Mouse (Mus musculus): ENCODE data around the gene Slc43a3. TPM values are rescaled to one million over a fixed set of nuclear protein-coding genes. Genes with fewer than 3 reads are reported as not detected.

Slc43a3 gene
- polyA plus RNA-seq, 2 experiments, result 32.1 to 73.2 TPM

DNA sequence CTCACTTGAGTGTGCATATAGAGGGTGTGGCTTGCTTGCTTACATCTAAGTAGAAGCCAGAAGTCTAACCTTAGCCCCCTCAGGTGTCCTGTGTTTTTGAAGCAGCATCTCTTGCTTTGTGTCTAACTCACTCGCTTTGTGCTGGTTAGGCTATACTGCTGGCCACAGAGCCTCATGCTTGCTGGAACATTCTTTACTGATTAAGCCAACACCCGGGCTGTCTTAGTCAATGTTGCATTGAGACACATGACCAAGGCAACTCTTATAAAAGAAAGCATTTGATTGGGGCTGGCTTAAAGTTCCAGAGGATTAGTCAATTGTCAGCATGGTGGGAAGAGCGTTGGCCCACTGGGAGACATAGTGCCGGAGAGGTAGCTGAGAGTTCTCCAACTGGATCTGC, 5.4 kb downstream of the Slc43a3 start:
- no peaks in the 10 kb centered on the region for H3K9me3 ChIP-seq (ENCODE audit: control insufficient read depth, low read length)
- 90% methylated on average over 4 of the region's 4 CpGs for WGBS
- H3K4me2 ChIP-seq (replicated peaks; ENCODE audit: low read depth, low read length, severe bottlenecking), result no peak overlapping the region
- DNase-seq (ENCODE audit: low spot score) (no peak), ATAC-seq (ENCODE audit: low FRiP score, low read depth) (no peak)
- H3K36me3 ChIP-seq (ENCODE audit: control insufficient read depth, insufficient read depth, low read length), result peaks cover 28% of the 10 kb centered on the region
- no peak overlapping the region for H3K9ac ChIP-seq (ENCODE audit: low read depth, low read length, severe bottlenecking)
- no peaks in the 10 kb centered on the region for H3K27me3 ChIP-seq (ENCODE audit: control insufficient read depth, insufficient read depth, low read length)
- no peak overlapping the region for H3K4me3 ChIP-seq (replicated peaks; ENCODE audit: low read length)
- no peak overlapping the region for H3K27ac ChIP-seq (replicated peaks; ENCODE audit: low read depth, low read length)
- TF ChIP-seq POLR2A (IDR thresholded peaks at IDR 0.05; ENCODE audit: borderline replicate concordance, extremely low read depth, insufficient read depth, insufficient read length), result no peak
- H3K4me1 ChIP-seq (ENCODE audit: control insufficient read depth, insufficient read depth, low read length), result peaks cover 7% of the 10 kb centered on the region

DNA sequence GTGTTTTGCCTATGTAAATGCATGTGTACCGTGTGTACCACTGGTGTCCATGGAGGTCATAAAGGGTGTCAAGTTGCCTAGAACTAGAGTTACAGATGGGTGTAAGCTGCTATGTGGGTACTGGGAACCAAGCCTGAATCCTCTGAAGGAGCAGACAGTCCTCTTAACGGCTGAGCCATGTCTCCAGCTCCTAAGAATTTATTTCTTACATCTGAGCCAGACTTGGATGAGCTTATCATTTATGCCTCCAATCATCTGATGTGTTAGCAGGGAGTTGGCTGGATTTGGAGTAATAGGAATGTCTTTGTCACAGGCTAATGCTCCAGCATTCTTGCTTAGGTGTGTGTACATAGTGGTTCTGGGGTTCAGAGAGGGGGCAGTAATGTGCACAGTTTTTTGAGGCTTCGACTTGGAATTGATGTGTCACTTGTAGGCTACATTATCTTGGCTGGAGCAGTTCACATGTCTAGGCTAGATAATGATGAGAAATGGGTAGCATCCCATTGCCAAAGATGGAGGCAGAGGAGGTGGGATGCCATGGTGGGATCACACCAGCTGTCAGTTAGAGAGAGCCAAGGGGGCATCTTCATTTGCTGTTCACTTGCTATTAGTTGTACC, 10.9 kb downstream of the Slc43a3 start:
- peaks cover 57% of the 10 kb centered on the region for H3K36me3 ChIP-seq (ENCODE audit: control insufficient read depth, insufficient read depth, low read length)
- 72% methylated on average over 3 of the region's 3 CpGs for WGBS
- H3K27ac ChIP-seq (replicated peaks; ENCODE audit: low read depth, low read length), result no peak overlapping the region

DNA sequence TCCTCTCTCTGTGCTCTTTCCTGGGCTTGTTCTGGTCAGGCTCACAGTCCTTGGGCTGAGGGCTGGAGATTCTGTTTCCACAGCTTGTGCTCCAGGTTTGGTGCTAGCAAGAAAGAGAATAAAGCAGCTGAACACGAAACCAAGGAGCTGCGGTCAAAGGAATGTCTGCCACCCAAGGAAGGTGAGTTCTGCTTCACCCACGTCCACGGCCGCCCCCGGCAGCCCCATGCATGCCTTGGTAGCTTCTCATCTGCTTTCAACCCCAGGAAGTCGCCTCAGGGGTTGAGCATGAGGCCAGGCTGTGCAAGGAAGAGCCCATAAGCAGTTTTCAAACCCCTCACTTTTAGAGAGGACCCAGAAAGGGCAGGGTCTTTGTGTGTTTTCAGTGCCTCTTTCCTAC, 11.9 kb downstream of the Slc43a3 start:
- Histone ChIP-seq H3K4me1 (ENCODE audit: control insufficient read depth, insufficient read depth, low read length) (no peaks in the 10 kb centered on the region), H3K9ac (ENCODE audit: low read depth, low read length, severe bottlenecking) (no peak overlapping the region), H3K27ac (replicated peaks; ENCODE audit: low read depth, low read length) (no peak overlapping the region), H3K36me3 (ENCODE audit: control insufficient read depth, insufficient read depth, low read length) (peaks cover 64% of the 10 kb centered on the region), H3K4me2 (replicated peaks; ENCODE audit: low read depth, low read length, severe bottlenecking) (no peak overlapping the region), H3K4me3 (replicated peaks; ENCODE audit: low read length) (no peak overlapping the region), H3K9me3 (ENCODE audit: control insufficient read depth, low read length) (no peaks in the 10 kb centered on the region), H3K27me3 (ENCODE audit: control insufficient read depth, insufficient read depth, low read length) (no peaks in the 10 kb centered on the region)
- WGBS, result 84% methylated on average over 7 of the region's 7 CpGs
- no peak for ATAC-seq (ENCODE audit: low FRiP score, low read depth)
- TF ChIP-seq POLR2A (IDR thresholded peaks at IDR 0.05; ENCODE audit: borderline replicate concordance, extremely low read depth, insufficient read depth, insufficient read length), result no peak
- DNase-seq (ENCODE audit: low spot score), result no peak

More for the DNA sequence above, 10.9 kb downstream of the Slc43a3 start:
- Histone ChIP-seq H3K9me3 (ENCODE audit: control insufficient read depth, low read length) (no peaks in the 10 kb centered on the region), H3K4me3 (replicated peaks; ENCODE audit: low read length) (no peak overlapping the region), H3K4me1 (ENCODE audit: control insufficient read depth, insufficient read depth, low read length) (no peaks in the 10 kb centered on the region), H3K4me2 (replicated peaks; ENCODE audit: low read depth, low read length, severe bottlenecking) (no peak overlapping the region), H3K27me3 (ENCODE audit: control insufficient read depth, insufficient read depth, low read length) (no peaks in the 10 kb centered on the region), H3K9ac (ENCODE audit: low read depth, low read length, severe bottlenecking) (no peak overlapping the region)
- TF ChIP-seq POLR2A (IDR thresholded peaks at IDR 0.05; ENCODE audit: borderline replicate concordance, extremely low read depth, insufficient read depth, insufficient read length), result no peak
- DNase-seq (ENCODE audit: low spot score), result no peak
- no peak for ATAC-seq (ENCODE audit: low FRiP score, low read depth)

DNA sequence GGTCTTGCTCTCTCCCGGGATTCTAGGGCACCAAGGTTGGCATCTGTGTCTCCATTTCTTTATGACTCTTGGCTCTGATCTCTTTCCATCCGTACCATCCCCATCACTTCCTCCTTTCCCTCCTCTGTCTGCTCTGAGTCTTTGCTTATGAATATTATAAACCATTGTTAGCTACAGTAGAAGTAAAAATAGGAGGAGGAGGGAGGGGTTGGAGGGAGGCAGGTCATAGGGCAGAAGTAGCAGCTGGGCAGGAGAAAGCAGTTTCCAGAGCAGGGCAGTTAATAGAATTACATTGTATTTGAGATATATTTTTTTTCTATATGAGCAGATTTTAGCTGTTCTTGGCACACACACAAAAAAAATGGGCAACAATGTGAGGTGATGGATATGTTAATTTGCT, 12.3 kb downstream of the Slc43a3 start:
- H3K4me1 ChIP-seq (ENCODE audit: control insufficient read depth, insufficient read depth, low read length), result no peaks in the 10 kb centered on the region
- no peak overlapping the region for H3K4me2 ChIP-seq (replicated peaks; ENCODE audit: low read depth, low read length, severe bottlenecking)
- H3K27me3 ChIP-seq (ENCODE audit: control insufficient read depth, insufficient read depth, low read length), result no peaks in the 10 kb centered on the region
- H3K9me3 ChIP-seq (ENCODE audit: control insufficient read depth, low read length), result no peaks in the 10 kb centered on the region
- ATAC-seq (ENCODE audit: low FRiP score, low read depth) (no peak), DNase-seq (ENCODE audit: low spot score) (no peak)
- H3K36me3 ChIP-seq (ENCODE audit: control insufficient read depth, insufficient read depth, low read length), result peaks cover 68% of the 10 kb centered on the region
- H3K4me3 ChIP-seq (replicated peaks; ENCODE audit: low read length), result no peak overlapping the region
- 91% methylated on average over 2 of the region's 2 CpGs for WGBS
- no peak for TF ChIP-seq POLR2A (IDR thresholded peaks at IDR 0.05; ENCODE audit: borderline replicate concordance, extremely low read depth, insufficient read depth, insufficient read length)
- no peak overlapping the region for H3K9ac ChIP-seq (ENCODE audit: low read depth, low read length, severe bottlenecking)
- no peak overlapping the region for H3K27ac ChIP-seq (replicated peaks; ENCODE audit: low read depth, low read length)

DNA sequence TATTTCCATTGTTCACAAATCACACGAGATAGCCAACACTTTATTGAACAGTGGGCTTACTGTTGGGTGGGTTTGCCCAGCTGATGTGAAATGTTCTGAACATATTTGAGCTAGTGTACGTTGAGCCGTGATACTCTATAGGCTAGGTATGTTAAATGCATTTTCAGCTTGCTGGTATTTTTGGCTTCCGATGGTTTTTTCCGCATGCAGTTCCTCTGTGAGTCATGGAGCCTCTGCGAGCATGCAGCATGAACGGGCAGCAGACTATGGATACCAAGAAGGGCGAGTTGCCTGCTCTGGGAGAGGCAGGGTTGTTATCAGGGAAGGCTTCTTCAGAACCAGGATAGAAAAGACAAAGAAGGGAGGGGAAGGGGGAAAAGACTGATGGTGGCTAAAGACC, 14.6 kb downstream of the Slc43a3 start:
- H3K27me3 ChIP-seq (ENCODE audit: control insufficient read depth, insufficient read depth, low read length), result no peaks in the 10 kb centered on the region
- H3K27ac ChIP-seq (replicated peaks; ENCODE audit: low read depth, low read length), result no peak overlapping the region
- 91% methylated on average over 8 of the region's 8 CpGs for WGBS
- H3K4me2 ChIP-seq (replicated peaks; ENCODE audit: low read depth, low read length, severe bottlenecking), result no peak overlapping the region
- H3K4me1 ChIP-seq (ENCODE audit: control insufficient read depth, insufficient read depth, low read length), result no peaks in the 10 kb centered on the region
- ATAC-seq (ENCODE audit: low FRiP score, low read depth) (no peak), DNase-seq (ENCODE audit: low spot score) (no peak)
- no peaks in the 10 kb centered on the region for H3K9me3 ChIP-seq (ENCODE audit: control insufficient read depth, low read length)
- peaks cover 68% of the 10 kb centered on the region for H3K36me3 ChIP-seq (ENCODE audit: control insufficient read depth, insufficient read depth, low read length)
- H3K9ac ChIP-seq (ENCODE audit: low read depth, low read length, severe bottlenecking), result no peak overlapping the region
- no peak for TF ChIP-seq POLR2A (IDR thresholded peaks at IDR 0.05; ENCODE audit: borderline replicate concordance, extremely low read depth, insufficient read depth, insufficient read length)
- no peak overlapping the region for H3K4me3 ChIP-seq (replicated peaks; ENCODE audit: low read length)

All from limb, embryonic 14.5 days (tissue).